Mouse (Mus musculus): ENCODE measurements at regions not wholly inside any gene's neighbourhood (a gene's known extent, or its start where the extent isn't known, plus 50 kb on each side); places are given as distances from the start of the nearest gene placed in this dataset.

DNA sequence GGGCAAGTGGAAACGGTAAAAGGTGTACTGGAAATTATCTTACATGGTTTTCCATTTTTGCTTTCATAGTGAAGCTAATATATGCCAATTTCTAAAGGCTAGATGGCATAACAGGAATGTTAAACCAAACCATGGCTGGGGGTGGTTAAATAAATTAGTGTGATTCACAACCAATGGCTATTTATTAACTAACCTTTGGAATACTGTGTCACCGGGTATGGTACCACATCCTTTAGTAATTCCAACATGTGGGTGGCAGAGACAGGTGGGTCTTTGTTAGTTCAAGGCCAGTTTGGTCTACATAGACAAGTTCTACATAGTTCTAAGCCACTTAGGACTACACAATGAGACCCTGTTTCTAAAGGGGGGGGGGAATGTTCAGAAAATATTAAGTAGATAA is 179.8 kb upstream of the Plxnc1 start:
- intact Hi-C loops (cut with DNase I), result no loop called here
- no peak for DNase-seq (ENCODE audit: low spot score)

DNA sequence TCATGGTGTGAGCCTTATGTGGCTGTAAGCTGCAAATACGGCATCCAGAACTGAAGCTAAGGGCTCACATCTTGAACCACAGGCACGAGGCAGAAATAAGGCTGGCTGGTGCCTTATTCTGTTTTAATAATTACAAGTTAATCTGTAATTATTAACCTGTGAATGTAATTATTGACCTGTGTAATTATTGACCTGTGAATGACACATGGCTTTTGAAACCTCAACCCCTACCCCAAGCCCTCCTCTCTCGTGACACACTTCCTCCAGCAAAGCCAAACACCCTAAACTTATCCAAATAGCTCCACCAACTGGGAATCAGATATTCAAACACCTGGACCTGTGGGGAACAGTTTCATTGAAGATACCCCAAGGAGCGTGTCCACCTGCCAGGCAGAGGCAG is 175.4 kb upstream of the Plxnc1 start:
- intact Hi-C loops (cut with DNase I), result no loop called here
- no peak for DNase-seq (ENCODE audit: low spot score)

DNA sequence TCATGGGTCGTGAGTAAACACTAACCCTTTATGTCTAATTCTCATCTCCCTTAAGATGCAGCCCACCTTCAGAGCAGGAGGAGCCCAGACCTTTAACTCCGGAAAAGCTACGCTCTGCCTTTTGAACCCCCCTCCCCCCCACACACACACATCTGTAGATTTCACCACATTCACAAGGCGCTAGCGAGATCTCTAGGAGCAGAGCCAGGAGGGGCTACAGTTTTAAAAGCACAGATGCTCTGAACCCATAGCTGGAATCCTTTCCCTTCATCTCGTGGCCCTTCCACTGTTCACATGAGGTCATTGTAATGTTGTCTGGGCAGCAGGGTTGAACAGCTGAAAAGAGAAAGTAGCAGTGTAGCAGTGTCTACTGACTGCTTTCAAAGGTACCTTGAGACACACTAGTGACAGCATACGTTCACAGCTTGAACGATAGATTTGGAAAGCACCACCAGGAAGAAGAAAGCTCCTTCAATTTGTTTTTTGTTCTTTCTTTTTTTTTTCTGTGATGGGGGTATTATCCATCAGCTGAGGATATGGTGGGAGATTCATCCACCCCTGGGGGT is 174.2 kb upstream of the Plxnc1 start:
- intact Hi-C loops (cut with DNase I), result no loop called here
- DNase-seq (ENCODE audit: low spot score), result no peak

DNA sequence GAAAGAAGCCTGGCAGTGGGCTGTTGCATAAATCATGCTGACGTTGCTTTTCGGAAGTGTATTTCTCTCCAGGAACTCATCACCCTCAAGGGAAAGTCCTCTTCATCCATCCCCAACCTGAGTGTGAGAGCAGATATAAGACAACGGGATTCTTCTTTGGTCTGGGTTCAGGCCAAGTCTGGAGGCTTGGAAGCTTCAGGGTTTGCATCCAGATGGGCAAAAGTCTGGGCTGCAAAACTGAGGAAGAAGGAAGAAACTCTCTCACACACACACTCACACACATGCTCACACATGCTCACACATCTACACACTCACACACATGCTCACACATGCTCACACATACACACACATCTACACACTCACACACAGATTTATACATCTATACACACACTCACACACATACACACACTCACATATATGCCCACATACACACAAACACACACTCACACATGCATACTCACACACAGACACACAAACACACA is 173.1 kb upstream of the Plxnc1 start:
- intact Hi-C loops (cut with DNase I), result no loop called here
- no peak for DNase-seq (ENCODE audit: low spot score)

DNA sequence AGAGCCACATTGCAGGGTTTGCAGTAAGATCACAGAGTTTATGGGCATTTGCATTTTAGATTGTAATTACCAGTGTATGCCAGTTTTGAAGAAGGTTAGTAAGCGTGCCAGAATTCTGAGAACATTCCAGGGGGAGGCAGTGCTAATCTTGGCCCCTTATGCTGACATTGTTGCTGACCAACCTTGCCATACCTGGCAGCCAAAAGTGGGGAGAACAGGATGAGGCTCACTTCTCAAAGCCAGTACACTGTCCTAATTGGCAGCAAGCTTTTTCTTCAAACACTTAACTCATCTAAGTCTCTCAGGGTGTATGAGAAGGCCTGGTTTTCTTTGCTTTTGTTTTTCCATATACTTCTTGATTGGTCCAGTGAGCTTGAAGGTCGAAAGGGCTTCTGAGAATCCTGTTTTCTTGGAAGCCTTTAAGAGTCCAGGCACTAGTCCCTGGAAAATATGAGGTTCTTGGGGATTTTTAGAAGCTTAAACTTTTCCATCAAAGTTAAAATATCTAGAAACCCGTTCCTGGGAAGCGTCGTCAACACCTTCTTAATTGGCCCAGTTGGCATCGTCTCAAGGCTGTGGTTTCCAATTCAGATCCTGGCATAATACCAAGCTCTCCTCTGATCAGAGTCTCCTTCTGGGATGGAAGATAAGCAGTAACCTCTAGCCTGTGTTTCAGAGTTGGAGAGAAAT is 172.6 kb upstream of the Plxnc1 start:
- intact Hi-C loops (cut with DNase I), result no loop called here
- DNase-seq (ENCODE audit: low spot score), result peak; percentile 18

DNA sequence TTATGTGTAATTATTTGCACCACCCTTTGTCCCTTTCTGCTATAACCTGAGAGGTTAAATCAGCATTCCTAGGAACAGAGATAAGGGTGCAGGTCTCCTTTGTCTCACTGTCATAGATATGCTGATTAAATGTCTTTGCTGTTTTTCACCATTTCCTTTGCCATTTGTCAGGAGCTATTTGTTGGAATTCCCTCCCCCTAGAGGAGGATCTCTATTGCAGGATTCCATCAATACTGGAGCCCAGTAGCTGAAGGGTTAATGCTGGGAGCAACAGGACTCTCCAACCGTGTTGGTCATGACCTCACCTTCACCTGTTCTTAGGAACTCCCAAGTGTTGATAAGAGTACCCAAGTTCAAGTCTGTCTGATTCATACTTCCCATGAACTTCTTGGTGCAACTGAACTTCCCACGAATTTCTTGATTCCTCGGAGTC is 172.0 kb upstream of the Plxnc1 start:
- DNase-seq (ENCODE audit: low spot score), result no peak
- intact Hi-C loops (cut with DNase I), result no loop called here

DNA sequence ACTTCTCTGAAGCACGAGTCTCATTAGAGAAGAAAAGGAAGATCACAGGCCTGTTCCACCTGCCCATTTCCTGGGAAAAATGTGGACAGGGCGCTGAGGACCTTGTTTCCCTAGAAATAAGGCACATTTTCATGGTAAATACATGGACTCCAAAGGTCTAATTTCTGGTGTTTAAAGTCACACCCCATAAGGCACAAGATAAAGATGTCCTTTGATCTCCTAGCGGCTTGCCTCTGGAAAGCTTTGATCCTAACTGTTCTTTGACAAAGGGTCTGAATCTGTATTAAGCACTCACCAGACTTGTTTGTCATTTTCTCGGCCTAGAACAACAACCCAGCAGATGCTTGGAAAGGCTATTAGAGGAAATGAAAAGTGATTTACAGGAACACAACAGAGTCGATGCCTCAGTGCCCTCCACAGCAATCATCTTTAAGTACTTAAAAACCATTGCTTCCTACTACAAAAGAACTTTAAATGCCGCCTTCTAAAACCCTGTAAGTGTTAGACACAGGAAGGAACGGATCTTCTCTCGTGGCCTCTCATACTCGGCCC is 168.3 kb upstream of the Plxnc1 start:
- no peak for DNase-seq (ENCODE audit: low spot score)
- intact Hi-C loops (cut with DNase I), result no loop called here

DNA sequence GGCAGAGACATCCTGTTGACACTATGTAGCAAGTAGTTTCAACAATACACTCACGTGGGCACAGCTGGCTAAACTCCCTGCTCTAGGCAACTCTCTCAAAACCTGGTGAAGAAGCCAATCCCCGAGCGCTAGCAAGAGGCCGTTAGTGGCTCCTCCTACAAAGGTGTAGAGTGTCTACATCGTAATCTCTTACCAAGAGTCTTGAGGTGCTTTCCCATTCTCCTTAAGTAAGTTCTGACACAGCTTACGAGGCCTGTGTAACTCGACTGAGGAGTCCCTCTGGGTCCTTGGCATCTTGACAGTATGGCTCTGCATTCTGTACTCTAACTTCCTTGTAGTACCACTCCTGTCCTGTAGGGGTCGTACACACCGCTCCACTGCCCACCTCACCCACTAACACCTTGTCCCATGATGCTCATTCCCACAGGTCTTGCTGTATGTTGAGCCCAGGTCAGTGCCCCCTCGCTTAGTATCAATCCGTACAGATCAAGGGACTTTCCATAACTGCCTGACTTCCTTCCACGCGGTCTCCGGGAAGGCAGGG is 167.7 kb upstream of the Plxnc1 start:
- DNase-seq (ENCODE audit: low spot score), result no peak
- intact Hi-C loops (cut with DNase I), result no loop called here

DNA sequence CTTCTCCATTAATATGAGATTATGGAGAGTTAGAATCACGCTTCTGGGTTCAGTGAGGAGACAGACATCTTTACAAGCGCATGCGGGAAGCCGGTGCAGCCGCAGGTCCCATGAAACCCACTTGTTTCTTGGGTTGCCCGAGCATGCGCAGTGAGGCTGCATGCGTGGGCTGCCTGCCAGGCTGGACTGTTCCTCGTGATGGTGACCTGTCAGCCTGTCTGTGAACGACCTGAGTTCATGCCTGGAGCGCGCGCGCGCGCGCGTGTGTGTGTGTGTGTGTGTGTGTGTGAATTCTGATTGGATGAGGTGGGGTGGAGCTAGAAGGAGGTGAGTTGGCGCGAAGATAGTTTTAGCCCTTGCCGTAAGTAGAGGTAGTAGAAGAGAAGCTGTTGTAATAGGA is 166.2 kb upstream of the Plxnc1 start:
- DNase-seq (ENCODE audit: low spot score), result no peak
- intact Hi-C loops (cut with DNase I), result no loop called here

DNA sequence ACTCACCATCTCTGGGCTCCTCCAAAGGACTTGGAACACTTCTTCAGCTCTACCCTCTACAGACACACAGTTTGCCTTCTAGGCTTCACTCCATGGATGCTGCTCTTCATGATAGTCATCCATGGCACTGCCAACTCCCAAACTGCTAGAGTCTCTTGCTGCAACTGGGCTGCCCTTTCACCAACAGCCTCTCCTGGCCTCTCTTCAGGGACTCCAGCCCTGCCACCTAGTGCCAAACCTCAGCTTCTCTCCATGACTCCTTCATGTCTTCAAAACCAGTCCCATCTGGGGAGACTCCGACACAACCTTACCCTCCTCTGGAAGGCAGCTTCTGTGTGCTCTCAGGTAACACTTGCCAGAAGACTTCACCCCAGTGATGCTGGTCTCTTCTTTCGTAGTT is 164.9 kb upstream of the Plxnc1 start:
- DNase-seq (ENCODE audit: low spot score), result no peak
- intact Hi-C loops (cut with DNase I), result no loop called here

DNA sequence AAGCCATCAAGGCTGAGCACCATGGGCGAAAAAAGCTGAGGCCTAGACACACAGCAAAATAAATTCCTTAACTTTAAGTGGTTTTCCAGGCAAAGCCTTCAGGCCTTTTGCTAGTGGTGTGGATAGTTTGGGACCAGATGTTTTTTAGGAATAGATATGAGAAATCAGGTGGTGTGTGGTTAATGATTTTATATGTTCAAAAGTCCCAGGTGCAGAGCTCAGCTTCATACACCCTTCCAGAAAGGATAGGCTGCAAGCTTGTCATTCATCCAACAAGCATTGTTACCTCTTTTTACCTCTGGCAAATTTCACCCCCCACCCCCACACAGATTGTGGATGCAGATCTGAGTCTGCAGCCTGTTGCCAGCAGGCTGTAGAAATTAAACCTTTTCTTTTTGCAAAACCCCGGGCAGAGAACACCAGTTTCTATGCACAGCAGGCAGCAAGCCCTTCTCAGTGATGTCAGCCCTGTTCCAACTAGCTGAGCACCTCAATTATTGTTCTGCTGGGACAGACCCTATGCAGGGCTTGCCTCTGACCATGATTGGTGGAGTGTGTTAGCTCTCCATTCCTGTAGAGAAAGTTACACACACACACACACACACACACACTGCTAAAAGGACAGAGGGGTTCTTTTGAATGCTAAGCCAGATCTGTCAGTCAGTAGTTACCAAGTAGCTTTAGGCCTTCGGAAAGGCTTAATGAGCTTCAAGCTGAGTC is 163.1 kb upstream of the Plxnc1 start:
- DNase-seq (ENCODE audit: low spot score), result no peak
- intact Hi-C loops (cut with DNase I), result no loop called here

DNA sequence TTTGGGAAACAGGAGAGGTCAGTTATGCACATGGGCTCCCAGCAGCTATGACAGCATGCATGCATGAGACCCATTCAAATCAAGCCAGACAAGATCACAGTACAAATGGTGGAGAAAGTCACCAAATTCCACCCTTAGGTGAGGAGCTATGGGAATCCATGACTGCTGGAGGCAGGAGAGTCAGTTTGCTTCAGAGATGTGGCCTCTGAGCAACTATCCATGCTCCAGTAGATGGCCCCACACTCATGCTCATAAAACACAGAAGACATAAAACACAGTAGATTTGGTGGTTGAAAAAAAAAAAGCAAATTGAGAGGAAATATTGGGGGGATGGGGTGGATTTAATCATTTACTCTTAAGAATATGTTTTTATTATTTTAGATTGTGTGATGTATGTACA is 159.2 kb upstream of the Plxnc1 start:
- DNase-seq (ENCODE audit: low spot score), result no peak
- intact Hi-C loops (cut with DNase I), result loop anchor here (1.0 to 5.0 kb wide), 5 partner anchors 112 to 373 kb away; no protein-coding TSS in a partner anchor

DNA sequence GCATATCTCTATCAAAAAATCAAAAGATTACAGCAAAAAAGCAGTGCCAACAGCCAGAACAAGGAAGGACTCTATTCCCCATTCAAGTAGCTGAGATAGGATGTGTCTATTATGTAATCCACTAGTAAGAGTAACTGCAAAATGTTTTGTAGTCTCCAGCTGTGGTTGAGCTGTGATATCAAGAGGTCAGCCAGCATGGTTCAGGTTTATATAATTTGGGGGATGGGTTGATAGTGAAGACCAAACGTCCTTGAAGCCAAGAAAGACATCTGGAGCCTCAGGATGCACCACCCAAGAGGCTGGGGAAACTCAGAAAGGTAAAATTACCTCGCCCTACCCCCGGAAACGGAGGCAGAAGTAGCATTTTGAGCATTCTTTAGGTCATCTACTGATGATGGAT is 158.3 kb upstream of the Plxnc1 start:
- intact Hi-C loops (cut with DNase I), result loop anchor here (5.0 kb wide), 4 partner anchors 111 to 374 kb away; no protein-coding TSS in a partner anchor
- no peak for DNase-seq (ENCODE audit: low spot score)

DNA sequence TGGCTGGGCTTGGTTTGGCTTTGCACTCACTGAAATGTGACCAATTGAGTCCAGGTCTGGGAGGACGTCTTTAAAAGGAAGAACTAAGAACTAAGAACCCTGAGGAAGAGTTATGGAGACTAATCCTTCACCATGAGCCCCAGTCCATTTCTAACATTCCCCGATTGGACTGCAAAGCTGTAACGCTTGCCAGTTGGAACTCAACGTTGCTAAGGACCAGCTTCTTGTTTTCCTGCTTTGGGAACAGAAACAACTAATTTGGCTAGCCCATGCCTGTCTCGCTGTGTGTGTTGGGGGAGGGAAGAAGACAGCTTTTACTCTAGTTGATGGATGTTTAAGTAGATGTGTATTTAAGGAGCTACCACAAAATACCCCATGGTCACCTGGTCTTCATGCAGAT is 155.3 kb upstream of the Plxnc1 start:
- intact Hi-C loops (cut with DNase I), result loop anchor here (5.0 kb wide), 4 partner anchors 108 to 377 kb away; no protein-coding TSS in a partner anchor
- DNase-seq (ENCODE audit: low spot score), result peak; percentile 47

DNA sequence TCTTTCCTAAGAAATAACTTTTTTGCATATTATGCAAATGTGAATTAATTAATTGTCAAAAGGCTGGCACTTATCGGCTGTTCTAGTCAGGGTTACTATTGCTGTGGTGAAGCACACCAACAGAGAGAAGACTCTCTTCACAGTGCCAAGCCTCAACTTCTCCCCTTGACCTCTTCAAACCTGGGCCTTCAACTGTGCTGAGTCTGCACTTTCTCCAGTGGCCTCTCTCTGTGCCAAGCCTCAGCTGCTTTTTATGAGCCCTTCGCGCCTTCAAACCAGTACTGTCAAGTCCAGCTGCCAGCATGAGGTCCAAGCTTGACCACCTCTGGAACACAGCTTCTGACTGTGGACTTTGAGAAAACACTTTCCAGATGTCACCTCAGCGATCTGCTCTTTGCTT is 151.2 kb upstream of the Plxnc1 start:
- no peak for DNase-seq (ENCODE audit: low spot score)
- intact Hi-C loops (cut with DNase I), result no loop called here

DNA sequence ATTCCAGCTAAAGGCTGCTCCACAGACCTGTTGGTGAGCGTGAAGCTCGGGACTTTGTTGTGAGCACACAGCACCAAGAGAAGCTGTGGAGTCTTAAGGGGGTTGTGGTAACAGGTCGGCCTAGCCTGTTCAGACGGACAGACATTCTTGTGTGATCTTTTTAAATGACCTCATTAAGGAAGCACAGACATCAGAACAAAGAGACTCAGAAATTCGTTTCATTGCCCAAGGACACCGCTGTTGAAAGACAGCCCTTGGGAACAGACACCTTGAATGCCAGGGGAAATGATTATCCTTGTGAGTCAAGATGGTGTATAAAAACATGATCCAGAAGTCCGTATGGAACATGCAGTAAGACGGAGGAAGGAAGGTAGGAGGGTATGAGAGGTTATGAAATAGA is 150.1 kb upstream of the Plxnc1 start:
- intact Hi-C loops (cut with DNase I), result no loop called here
- DNase-seq (ENCODE audit: low spot score), result no peak

DNA sequence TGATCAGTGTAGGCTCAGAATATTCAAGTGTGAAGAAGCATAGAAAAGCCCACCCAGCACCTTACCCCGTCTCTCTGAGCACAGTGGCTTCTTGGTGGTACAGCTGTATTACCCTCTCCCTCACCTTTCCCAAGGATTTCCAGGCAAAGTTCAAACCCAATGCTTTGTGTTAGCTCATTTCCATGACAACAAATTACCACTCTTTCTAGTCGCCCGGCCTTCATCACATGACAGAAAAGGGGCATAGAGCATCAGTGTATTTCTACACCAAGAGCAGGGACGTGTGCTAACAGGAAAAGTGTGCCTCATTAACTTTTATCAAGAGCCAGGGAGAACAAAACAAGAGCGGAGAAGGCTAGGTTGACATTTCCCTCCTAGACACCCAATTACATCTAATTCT is 148.6 kb upstream of the Plxnc1 start:
- intact Hi-C loops (cut with DNase I), result no loop called here
- DNase-seq (ENCODE audit: low spot score), result no peak

DNA sequence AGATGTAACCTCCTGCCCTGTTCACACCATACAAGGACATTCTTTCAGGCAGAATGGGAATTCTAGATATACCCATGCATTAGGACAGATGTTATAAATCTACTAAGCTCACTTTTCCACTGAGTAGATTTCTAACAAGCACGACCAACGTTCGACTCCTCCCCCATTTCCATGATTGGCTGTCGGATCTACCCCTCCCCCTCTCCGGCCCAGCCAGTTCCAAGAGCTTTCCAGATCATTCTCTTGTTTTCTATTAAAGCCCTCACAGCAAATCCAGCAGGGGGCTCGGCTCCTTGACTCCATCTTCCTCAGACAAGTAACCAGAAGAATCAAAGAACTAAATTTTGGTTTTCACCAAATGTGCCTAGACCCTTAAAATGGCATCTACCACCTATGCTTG is 146.5 kb upstream of the Plxnc1 start:
- no peak for DNase-seq (ENCODE audit: low spot score)
- intact Hi-C loops (cut with DNase I), result no loop called here

DNA sequence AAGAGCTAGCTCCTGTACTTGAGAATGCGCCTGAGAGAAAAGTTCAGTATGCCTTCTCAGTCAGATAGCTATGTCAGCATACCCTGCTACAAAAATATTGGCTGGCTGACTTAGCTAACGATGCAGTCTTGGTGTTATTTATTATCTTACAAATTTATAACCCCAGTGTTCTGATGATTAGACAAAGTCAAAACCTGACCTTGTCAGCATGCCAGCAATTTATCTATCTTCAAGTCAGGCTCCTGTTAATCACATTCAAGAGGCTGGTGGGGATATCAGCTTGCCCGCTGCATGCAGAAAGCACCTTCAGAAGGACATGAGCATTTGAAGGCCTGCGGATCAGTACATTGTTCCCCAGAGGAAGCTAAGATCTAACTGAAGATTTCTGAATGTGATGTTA is 146.0 kb upstream of the Plxnc1 start:
- no peak for DNase-seq (ENCODE audit: low spot score)
- intact Hi-C loops (cut with DNase I), result no loop called here

DNA sequence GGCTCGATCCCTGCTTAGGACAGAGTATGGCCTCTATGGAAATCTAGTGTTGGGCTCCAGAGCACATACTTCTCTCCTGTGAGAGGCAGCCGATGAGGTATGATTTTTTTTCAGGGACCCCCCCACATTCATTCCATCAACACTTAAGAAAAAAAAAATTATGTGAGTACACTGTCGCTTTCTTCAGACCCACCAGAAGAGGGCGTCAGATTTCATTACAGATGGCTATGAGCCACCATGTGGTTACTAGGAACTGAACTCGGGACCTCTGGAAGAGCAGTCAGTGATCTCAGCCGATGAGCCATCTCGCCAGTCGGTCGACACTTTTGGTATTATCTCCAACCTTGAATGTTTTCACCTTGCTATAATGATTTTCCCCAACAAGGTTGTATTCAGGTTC is 145.4 kb upstream of the Plxnc1 start:
- intact Hi-C loops (cut with DNase I), result no loop called here
- DNase-seq (ENCODE audit: low spot score), result no peak
